8 mouse cellular contexts compared by ENCODE assay signal in the genomic region with DNA sequence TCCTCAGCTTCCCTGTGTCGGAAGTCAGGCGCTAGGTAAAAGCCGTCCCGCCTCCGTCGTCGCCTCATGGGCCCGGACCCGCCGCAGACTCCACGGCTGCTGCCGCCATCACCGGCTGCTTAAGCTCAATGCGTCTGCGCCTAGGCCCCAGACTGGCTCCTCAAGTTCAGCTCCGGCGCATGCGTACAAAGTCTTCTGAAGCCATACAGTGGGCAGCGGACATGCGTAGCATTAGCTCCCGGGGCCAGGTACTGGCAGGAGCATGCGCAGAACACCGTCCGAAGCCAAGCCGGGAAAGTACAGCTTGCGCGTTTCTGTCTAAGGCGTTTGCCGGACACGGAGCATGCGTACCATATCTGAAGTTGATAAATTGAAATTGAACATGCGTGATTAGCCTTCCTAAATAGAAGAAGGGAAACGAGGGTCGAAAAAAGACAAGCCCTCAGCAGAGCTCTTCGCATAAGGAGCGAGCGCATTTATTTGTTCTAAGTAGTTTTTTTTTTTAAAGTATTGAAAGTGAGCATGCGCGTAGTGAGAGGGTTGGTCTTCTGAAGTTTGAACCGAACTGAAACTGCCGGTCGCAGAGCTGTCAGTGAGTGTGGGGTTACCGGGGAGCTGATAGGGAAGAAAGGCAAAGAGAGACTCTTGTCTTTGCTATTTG. TPM values are rescaled to one million over a fixed set of nuclear protein-coding genes. Genes with fewer than 3 reads are reported as not detected.
DNase-seq lines count a peak whose midpoint lies in the region; ATAC-seq and TF ChIP-seq lines count a peak whose summit lies in the region.

A gene (minus strand): TSS at position 167 of the 661 bp plus-strand sequence.
A gene (plus strand): TSS at position 353 of the 661 bp plus-strand sequence.

- peak within 1 kb of the TSS; percentile 93 for H3K9ac ChIP-seq in kidney, embryonic 14.5 days (ENCODE audit: low read depth, low read length)
- peak within 1 kb of the TSS; percentile 96 for H3K9ac ChIP-seq in limb, embryonic 15.5 days

- no peaks in the 10 kb centered on the region for H3K27me3 ChIP-seq in kidney, embryonic 14.5 days (ENCODE audit: control insufficient read depth, insufficient read depth, low read length)
- H3K27me3 ChIP-seq in limb, embryonic 15.5 days = no peaks in the 10 kb centered on the region

- ATAC-seq in kidney, embryonic 14.5 days (ENCODE audit: low FRiP score, low TSS enrichment) = peak; percentile 98
- ATAC-seq in limb, embryonic 15.5 days (ENCODE audit: insufficient number of reproducible peaks, low FRiP score, low TSS enrichment, low read depth) = peak; percentile 98

- no peak for TF ChIP-seq POLR2A in bone marrow macrophage, adult 2 months (IDR thresholded peaks at IDR 0.05; ENCODE audit: borderline replicate concordance, low read depth, low read length)
- peak; percentile 96 for TF ChIP-seq POLR2A in embryonic fibroblast, embryonic 13.5 days (IDR thresholded peaks at IDR 0.05; ENCODE audit: low read depth, low read length)

- DNase-seq in A20 (ENCODE audit: low read depth, low spot score) = peak; percentile 100
- peak; percentile 99 for DNase-seq in heart, adult 9 months (ENCODE audit: low spot score in 2 of 2)
- peak; percentile 98 for DNase-seq in monocyte, adult 2 months (ENCODE audit: low read depth in 1 of 2, low spot score in 2 of 2)
- DNase-seq in spleen, postnatal 36 days (ENCODE audit: low spot score in 2 of 2) = peak; percentile 100

- H3K4me2 ChIP-seq in kidney, embryonic 14.5 days (replicated peaks; ENCODE audit: low read depth, low read length) = peak within 1 kb of the TSS; percentile 65
- H3K4me2 ChIP-seq in limb, embryonic 15.5 days = peak within 1 kb of the TSS; percentile 59

- H3K36me3 ChIP-seq in kidney, embryonic 14.5 days (ENCODE audit: control insufficient read depth, insufficient read depth, low read length) = no peaks in the 10 kb centered on the region
- peaks cover 7% of the 10 kb centered on the region for H3K36me3 ChIP-seq in limb, embryonic 15.5 days

- no peak for TF ChIP-seq CTCF in bone marrow macrophage, adult 2 months (IDR thresholded peaks at IDR 0.05; ENCODE audit: low read depth, low read length)
- no peak for TF ChIP-seq CTCF in embryonic fibroblast, embryonic 13.5 days (IDR thresholded peaks at IDR 0.05; ENCODE audit: borderline replicate concordance, insufficient read depth, low read length)

- H3K9me3 ChIP-seq in kidney, embryonic 14.5 days (ENCODE audit: control insufficient read depth, low read length) = no peaks in the 10 kb centered on the region
- H3K9me3 ChIP-seq in limb, embryonic 15.5 days = no peaks in the 10 kb centered on the region

- under 1% methylated on average over 43 of the region's 43 CpGs for WGBS in kidney, embryonic 14.5 days
- WGBS in limb, embryonic 15.5 days = under 1% methylated on average over 43 of the region's 43 CpGs

- peaks cover 27% of the 10 kb centered on the region for H3K4me1 ChIP-seq in bone marrow macrophage, adult 2 months (ENCODE audit: control insufficient read depth, insufficient read depth, low read length)
- H3K4me1 ChIP-seq in embryonic fibroblast, embryonic 13.5 days (ENCODE audit: control insufficient read depth, insufficient read depth, low read length) = peaks cover 5% of the 10 kb centered on the region
- peaks cover 11% of the 10 kb centered on the region for H3K4me1 ChIP-seq in kidney, embryonic 14.5 days (ENCODE audit: control insufficient read depth, insufficient read depth, low read length)
- peaks cover 13% of the 10 kb centered on the region for H3K4me1 ChIP-seq in limb, embryonic 15.5 days

- peak within 1 kb of the TSS; percentile 79 for H3K4me3 ChIP-seq in bone marrow macrophage, adult 2 months (ENCODE audit: insufficient read depth, low read length)
- peak within 1 kb of the TSS; percentile 85 for H3K4me3 ChIP-seq in embryonic fibroblast, embryonic 13.5 days (ENCODE audit: insufficient read depth, low read length)
- H3K4me3 ChIP-seq in kidney, embryonic 14.5 days (ENCODE audit: low read length) = peak within 1 kb of the TSS; percentile 98
- peak within 1 kb of the TSS; percentile 95 for H3K4me3 ChIP-seq in limb, embryonic 15.5 days

- peak within 1 kb of the TSS; percentile 74 for H3K27ac ChIP-seq in bone marrow macrophage, adult 2 months (ENCODE audit: insufficient read depth, low read depth, low read length)
- peak within 1 kb of the TSS; percentile 74 for H3K27ac ChIP-seq in embryonic fibroblast, embryonic 13.5 days (ENCODE audit: insufficient read depth, low read length)
- peak within 1 kb of the TSS; percentile 76 for H3K27ac ChIP-seq in kidney, embryonic 14.5 days (ENCODE audit: low read depth, low read length)
- peak within 1 kb of the TSS; percentile 87 for H3K27ac ChIP-seq in limb, embryonic 15.5 days

RNA-seq across cellular contexts. Expression of the first gene that starts in this region (rescaled TPM):
- polyA plus RNA-seq in bone marrow macrophage, adult 2 months (2012; ENCODE audit: insufficient read depth, insufficient read length, missing spikeins) = 30.9 and 33.0 TPM in 2 replicates
- polyA plus RNA-seq in embryonic fibroblast, embryonic 13.5 days (2011; ENCODE audit: insufficient read length, low read depth, missing spikeins) = 70.3 and 71.4 TPM in 2 replicates
- 46.0 and 56.1 TPM in 2 replicates for polyA plus RNA-seq in kidney, embryonic 14.5 days (2014; fragmentation: Nextera tagmentation; extraction: Ambion mirVana)
- polyA plus RNA-seq in limb, embryonic 15.5 days (2015; fragmentation: Nextera tagmentation; extraction: Ambion mirVana) = 73.2 and 74.5 TPM in 2 replicates

RNA-seq across cellular contexts. Expression of the second gene that starts in this region (rescaled TPM):
- 6.2 and 6.9 TPM in 2 replicates for polyA plus RNA-seq in bone marrow macrophage, adult 2 months (2012; ENCODE audit: insufficient read depth, insufficient read length, missing spikeins)
- 6.4 and 8.2 TPM in 2 replicates for polyA plus RNA-seq in embryonic fibroblast, embryonic 13.5 days (2011; ENCODE audit: insufficient read length, low read depth, missing spikeins)
- 11.3 and 13.4 TPM in 2 replicates for polyA plus RNA-seq in kidney, embryonic 14.5 days (2014; fragmentation: Nextera tagmentation; extraction: Ambion mirVana)
- 11.1 and 11.3 TPM in 2 replicates for polyA plus RNA-seq in limb, embryonic 15.5 days (2015; fragmentation: Nextera tagmentation; extraction: Ambion mirVana)

Comparison
In these comparisons a context has a peak if more than half of its experiments do, and no peak if none do; other contexts are left out.
1. Peak in every context shown above with its lines: DNase-seq, ATAC-seq, H3K4me3 ChIP-seq and H3K27ac ChIP-seq.